Mouse (Mus musculus) forelimb bud, embryonic 11.5 days (tissue): ENCODE data around the gene Brd7.

Experiments
- DNase-seq: peaks from one replicate; pipeline ENCODE4 v3.0.0-alpha.2; 2012; ENCODE audit warnings: low read depth, low spot score

Brd7 gene

GRCm38 (mm10) chr8:88285469-88286356, 76.3 kb downstream of the Brd7 start:
- no peak for DNase-seq

- DNase-seq, result no peak
Measured at GRCm38 (mm10) chr8:88284738-88285137, 77.3 kb downstream of the Brd7 start.

- DNase-seq, result no peak
Measured at GRCm38 (mm10) chr8:88283243-88284115, 78.5 kb downstream of the Brd7 start.

GRCm38 (mm10) chr8:88282684-88283083, 79.3 kb downstream of the Brd7 start:
- peak; percentile 73 for DNase-seq
